Mouse (Mus musculus) heart, embryonic 10.5 days (tissue): ENCODE results near the gene Trappc6b. TPM values are rescaled to one million over a fixed set of nuclear protein-coding genes. Genes with fewer than 3 reads are reported as not detected.

Source experiments
- DNase-seq: peaks from one replicate; pipeline ENCODE4 v3.0.0-alpha.2; 2017; ENCODE audit warnings: low spot score
- H3K27ac ChIP-seq: fragments of 300-500 bp; sonication (generic); 2 replicates; pipeline ENCODE4 v1.5.1; 2016; ENCODE audit warnings: mild to moderate bottlenecking
- H3K27me3 ChIP-seq: fragments of 300-500 bp; sonication (generic); 2 replicates; pipeline ENCODE4 v1.6.1; 2016; ENCODE audit warnings: mild to moderate bottlenecking; ENCODE audit not compliant: poor library complexity, insufficient read depth, severe bottlenecking
- H3K36me3 ChIP-seq: fragments of 300-500 bp; sonication (generic); 2 replicates; pipeline ENCODE4 v1.6.1; 2016; ENCODE audit warnings: mild to moderate bottlenecking, moderate library complexity
- H3K4me1 ChIP-seq: fragments of 300-500 bp; sonication (generic); 2 replicates; pipeline ENCODE4 v1.6.1; 2016; ENCODE audit warnings: mild to moderate bottlenecking
- H3K4me3 ChIP-seq: fragments of 300-500 bp; sonication (generic); 2 replicates; pipeline ENCODE4 v1.5.1; 2016; ENCODE audit warnings: mild to moderate bottlenecking, moderate library complexity
- H3K9me3 ChIP-seq: fragments of 300-500 bp; sonication (generic); 2 replicates; pipeline ENCODE4 v1.6.1; 2016; ENCODE audit warnings: mild to moderate bottlenecking, moderate library complexity
- WGBS: fragments of 180-500 bp; shearing (Covaris S2); methylation state at CpG from one replicate; pipeline ENCODE4 v1.1.7; 2016; 5-methylcytosine and 5-hydroxymethylcytosine counted together
- polyA plus RNA-seq: library from polyadenylated mRNA; unstranded; fragments of >200 nt; fragmentation: Nextera tagmentation; extraction: Ambion mirVana; gene quantifications from 2 replicates; pipeline ENCODE4 v1.2.1, GENCODE M21; 2016

Gene Trappc6b
- polyA plus RNA-seq, 1 experiment from 2014 or later, result 82.4 TPM

DNA sequence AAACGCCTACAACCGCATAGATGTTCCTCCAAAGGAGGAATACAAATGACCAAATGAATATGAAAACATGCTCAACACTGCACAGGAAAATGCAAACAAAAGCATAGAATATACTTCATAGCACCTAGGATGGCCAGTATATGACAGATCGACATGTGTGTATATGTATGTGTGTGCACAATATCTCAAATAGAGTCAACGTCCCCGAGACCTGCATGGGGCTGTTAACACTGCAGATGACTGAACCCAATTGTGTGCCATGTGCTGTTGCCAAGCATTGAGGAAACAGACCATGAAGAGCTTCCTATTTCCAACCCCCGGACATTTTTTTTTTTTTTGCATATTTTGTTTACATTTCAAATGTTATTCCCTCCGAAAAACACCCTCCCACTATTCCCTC is 20.4 kb downstream of the Trappc6b start:
- peaks cover 37% of the 10 kb centered on the region for H3K36me3 ChIP-seq
- no peaks in the 10 kb centered on the region for H3K27me3 ChIP-seq
- no peak for DNase-seq
- 36% methylated on average over 7 of the region's 7 CpGs for WGBS
- H3K9me3 ChIP-seq, result no peaks in the 10 kb centered on the region
- H3K4me3 ChIP-seq, result no peak overlapping the region
- H3K4me1 ChIP-seq, result no peaks in the 10 kb centered on the region
- no peak overlapping the region for H3K27ac ChIP-seq

DNA sequence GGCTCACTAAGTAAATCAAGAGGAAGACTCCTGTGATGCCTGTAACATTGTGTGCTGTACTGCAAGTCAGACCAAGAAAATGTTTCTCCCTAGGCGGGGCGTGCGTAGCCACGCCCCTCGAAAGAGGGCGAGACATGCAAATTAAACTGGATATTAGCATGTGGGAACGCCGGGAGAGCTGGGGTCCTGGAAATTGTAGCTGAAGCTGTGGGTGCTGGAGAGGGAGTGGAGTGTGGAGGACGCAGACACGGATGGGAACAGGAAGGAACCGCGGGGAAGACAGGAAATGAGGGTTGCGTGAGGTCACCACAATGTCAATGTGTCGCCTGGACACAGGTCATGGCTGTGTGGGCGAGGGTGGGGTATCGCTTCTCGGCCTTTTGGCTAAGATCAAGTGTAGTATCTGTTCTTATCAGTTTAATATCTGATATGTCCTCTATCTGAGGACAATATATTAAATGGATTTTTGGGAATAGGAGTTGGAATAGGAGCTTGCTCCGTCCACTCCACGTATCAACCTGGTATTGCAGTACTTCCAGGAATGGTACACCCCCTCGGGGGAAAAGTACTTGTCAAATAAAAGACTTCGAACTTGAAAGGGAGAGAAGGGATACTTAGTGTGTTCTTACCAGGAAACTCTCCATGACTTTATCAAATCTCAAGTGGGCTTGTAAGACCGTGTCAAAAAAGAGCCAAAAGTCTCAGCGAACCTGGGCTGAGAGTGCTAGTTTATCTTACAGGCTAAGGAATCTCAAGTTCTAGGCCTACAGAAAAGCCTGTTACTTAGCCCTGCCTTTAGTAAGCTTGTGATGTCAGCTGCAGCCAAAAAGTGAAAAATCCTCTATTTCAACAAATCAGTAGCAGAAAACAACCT is 21.1 kb downstream of the Trappc6b start:
- H3K27ac ChIP-seq, result peak overlapping the region; percentile 93
- peaks cover 31% of the 10 kb centered on the region for H3K36me3 ChIP-seq
- H3K27me3 ChIP-seq, result no peaks in the 10 kb centered on the region
- WGBS, result under 1% methylated on average over 23 of the region's 23 CpGs
- no peaks in the 10 kb centered on the region for H3K9me3 ChIP-seq
- DNase-seq, result peak; percentile 89
- no peaks in the 10 kb centered on the region for H3K4me1 ChIP-seq
- peak overlapping the region; percentile 46 for H3K4me3 ChIP-seq

DNA sequence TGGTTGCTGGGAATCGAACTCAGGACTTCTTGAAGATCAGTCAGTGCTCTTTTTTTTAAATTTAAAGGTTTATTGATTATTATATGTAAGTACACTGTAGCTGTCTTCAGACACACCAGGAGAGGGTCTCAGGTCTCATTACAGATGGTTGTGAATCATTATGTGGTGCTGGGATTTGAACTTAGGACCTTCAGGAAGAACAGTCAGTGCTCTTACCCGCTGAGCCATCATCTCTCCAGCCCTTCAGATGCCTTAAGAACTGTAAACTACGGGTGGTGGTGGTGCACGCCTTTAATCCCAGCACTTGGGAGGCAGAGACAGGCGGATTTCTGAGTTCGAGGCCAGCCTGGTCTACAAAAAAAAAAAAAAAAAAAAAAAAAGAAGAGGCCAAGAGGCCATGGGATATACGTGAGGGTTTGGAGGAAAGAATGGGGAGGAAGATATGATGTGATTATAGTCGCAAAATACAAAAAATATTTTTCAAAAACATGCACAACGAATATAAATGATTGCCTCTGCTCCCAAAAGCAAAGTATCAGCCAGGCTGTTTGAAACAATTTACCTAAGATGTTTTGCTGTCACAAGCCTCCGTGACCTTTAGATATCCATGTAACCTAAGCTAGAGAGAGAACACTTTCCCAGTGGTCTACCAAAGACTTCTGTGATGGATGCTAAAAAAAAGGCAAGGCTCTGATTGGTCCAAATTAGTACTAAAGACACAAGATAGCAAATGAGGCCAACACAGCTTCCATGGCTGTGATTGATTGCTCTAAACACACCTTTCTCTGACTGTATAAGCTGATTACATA is 21.9 kb downstream of the Trappc6b start:
- Histone ChIP-seq H3K4me1 (no peaks in the 10 kb centered on the region), H3K27me3 (no peaks in the 10 kb centered on the region), H3K27ac (peak overlapping the region; percentile 93; the same call in 1 of the 2 replicates), H3K4me3 (peak overlapping the region; percentile 46), H3K36me3 (peaks cover 22% of the 10 kb centered on the region), H3K9me3 (no peaks in the 10 kb centered on the region)
- WGBS, result 60% methylated on average over 10 of the region's 10 CpGs
- no peak for DNase-seq

DNA sequence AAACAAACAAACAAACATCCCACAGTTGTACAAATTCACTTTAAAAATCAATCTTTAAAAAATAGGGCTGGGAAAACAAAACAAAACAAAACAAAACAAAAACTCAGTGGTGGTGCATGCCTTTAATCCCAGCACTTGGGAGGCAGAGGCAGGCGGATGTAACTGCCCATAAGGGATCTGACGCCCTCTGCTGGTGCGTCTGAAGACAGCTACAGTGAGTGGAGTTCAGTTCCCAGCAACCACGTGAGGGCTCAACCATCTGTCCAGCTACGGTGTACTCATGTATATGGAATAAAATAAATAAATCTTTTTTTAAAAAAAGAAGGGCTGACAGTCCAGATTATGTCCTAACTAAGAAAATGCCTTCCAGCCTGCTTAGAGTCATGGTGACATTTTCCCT is 29.2 kb downstream of the Trappc6b start:
- Histone ChIP-seq H3K4me3 (no peak overlapping the region), H3K27ac (no peak overlapping the region), H3K9me3 (no peaks in the 10 kb centered on the region), H3K4me1 (no peaks in the 10 kb centered on the region), H3K36me3 (peaks cover 17% of the 10 kb centered on the region), H3K27me3 (no peaks in the 10 kb centered on the region)
- WGBS, result 61% methylated on average over 5 of the region's 5 CpGs
- no peak for DNase-seq

DNA sequence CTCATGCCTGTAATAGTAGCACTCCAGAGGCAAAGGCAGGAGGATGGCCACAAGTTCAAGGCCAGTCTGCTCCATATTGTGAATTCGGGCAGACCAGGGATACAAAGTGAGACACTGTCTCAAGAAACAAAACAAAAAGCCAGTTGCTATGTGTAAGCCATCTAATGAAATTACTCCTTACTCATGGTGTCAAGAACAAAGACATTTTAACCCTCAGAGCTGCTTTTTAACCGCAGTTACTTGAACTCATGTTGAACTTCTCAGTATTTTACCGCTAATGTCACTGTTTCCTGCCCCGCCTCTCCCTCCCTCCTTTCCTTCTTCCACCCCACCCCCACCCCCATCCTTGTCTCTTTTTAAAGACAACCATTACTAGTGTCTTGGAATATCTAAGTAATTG is 40.0 kb downstream of the Trappc6b start:
- H3K4me3 ChIP-seq, result no peak overlapping the region
- no peak overlapping the region for H3K27ac ChIP-seq
- H3K4me1 ChIP-seq, result no peaks in the 10 kb centered on the region
- H3K9me3 ChIP-seq, result no peaks in the 10 kb centered on the region
- H3K36me3 ChIP-seq, result peaks cover 81% of the 10 kb centered on the region
- no peak for DNase-seq
- WGBS, result 88% methylated on average over 4 of the region's 4 CpGs
- H3K27me3 ChIP-seq, result no peaks in the 10 kb centered on the region

DNA sequence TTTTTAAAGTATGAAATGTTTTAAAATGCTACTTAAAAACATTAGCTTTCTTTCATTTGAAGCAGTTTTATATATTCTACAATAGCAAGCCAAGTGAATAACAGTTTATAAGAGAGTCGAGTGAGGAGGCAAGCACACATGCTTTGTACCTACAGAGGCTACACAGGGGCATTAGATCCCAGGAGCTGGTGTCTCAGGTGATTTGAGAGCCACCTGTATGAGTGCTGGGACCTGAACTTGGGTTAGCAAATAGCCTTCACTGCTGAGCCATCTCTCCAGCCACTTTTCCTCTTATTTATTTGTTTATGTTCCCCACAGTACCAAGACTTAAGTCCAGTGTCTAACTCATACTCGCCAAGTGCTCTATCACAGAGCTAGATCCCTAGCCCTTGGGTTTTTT is 41.4 kb downstream of the Trappc6b start:
- Histone ChIP-seq H3K9me3 (no peaks in the 10 kb centered on the region), H3K36me3 (peaks cover 79% of the 10 kb centered on the region), H3K4me1 (no peaks in the 10 kb centered on the region), H3K4me3 (no peak overlapping the region), H3K27me3 (no peaks in the 10 kb centered on the region), H3K27ac (no peak overlapping the region)
- 88% methylated on average over 2 of the region's 2 CpGs for WGBS
- no peak for DNase-seq

DNA sequence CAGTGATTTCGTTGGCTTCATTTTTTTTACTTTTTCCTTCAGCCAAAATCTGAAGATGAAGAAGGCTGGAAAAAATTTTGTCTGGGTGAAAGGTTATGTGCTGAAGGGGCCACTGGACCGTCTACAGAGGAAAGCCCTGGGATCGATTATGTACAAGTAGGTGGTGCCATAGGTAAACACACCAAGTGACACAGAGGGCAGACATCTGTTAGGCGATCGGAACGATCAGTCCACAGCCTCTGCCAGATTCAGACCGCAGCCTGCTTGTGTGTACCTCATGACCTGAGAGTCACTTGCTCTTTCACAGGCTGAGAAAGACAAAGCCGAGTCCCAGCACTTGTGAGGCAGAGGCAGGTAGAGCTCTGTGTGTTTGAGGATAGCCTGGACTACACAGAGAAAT is 43.3 kb downstream of the Trappc6b start:
- Histone ChIP-seq H3K4me1 (no peaks in the 10 kb centered on the region; the same call in 1 of the 2 replicates), H3K4me3 (no peak overlapping the region), H3K9me3 (no peaks in the 10 kb centered on the region), H3K27me3 (no peaks in the 10 kb centered on the region), H3K36me3 (peaks cover 63% of the 10 kb centered on the region), H3K27ac (no peak overlapping the region)
- DNase-seq, result no peak
- WGBS, result 89% methylated on average over 8 of the region's 8 CpGs

DNA sequence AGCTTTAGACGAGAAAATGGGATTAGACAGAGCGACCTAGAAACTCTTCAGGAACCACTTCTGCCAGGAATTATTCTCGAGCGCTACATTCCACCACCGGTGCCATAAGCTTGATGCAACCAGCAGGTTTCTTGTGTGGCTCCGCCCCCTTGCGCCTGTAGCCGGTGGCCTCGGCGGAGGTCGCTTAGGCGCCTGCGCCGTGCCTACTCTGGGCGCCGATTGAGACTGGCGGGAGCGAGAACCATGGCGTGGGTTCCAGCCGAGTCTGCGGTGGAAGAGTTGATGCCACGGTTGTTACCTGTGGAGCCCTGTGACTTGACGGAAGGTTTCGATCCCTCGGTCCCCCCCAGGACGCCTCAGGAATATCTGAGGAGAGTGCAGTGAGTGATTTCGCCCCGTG is 48.0 kb downstream of the Trappc6b start, which contains the start of gene Gemin2:
Gene Gemin2, plus strand, starts transcription at position 160 of the 400 bp plus-strand sequence.
- under 1% methylated on average over 28 of the region's 28 CpGs for WGBS

DNA sequence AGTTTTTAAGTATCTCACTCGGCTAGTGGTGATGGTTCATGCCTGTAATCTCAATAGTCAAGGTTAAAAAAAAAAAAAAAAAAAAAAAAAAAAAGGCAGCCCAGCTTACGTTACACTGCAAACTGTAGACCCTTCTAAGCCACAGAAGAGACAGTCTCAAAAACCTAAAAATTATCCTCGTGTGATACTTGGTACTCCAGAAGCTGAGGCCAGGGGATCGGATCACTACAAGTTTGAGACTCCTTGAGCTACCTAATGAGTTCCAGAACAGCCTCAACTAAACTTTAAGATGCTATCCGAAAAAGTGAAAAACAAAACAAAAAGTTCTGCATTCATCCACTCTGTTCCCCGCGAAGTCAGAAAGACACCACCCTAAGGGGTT is 48.6 kb downstream of the Trappc6b start:
- DNase-seq, result no peak

More for the DNA sequence above, 48.0 kb downstream of the Trappc6b start, which contains the start of gene Gemin2:
- Histone ChIP-seq H3K9me3 (no peaks in the 10 kb centered on the region), H3K27me3 (no peaks in the 10 kb centered on the region), H3K27ac (peak within 1 kb of the TSS; percentile 91), H3K4me3 (peak within 1 kb of the TSS; percentile 75), H3K36me3 (peaks cover 23% of the 10 kb centered on the region), H3K4me1 (peaks cover 6% of the 10 kb centered on the region; the same call in 1 of the 2 replicates)
- peak; percentile 96 for DNase-seq

DNA sequence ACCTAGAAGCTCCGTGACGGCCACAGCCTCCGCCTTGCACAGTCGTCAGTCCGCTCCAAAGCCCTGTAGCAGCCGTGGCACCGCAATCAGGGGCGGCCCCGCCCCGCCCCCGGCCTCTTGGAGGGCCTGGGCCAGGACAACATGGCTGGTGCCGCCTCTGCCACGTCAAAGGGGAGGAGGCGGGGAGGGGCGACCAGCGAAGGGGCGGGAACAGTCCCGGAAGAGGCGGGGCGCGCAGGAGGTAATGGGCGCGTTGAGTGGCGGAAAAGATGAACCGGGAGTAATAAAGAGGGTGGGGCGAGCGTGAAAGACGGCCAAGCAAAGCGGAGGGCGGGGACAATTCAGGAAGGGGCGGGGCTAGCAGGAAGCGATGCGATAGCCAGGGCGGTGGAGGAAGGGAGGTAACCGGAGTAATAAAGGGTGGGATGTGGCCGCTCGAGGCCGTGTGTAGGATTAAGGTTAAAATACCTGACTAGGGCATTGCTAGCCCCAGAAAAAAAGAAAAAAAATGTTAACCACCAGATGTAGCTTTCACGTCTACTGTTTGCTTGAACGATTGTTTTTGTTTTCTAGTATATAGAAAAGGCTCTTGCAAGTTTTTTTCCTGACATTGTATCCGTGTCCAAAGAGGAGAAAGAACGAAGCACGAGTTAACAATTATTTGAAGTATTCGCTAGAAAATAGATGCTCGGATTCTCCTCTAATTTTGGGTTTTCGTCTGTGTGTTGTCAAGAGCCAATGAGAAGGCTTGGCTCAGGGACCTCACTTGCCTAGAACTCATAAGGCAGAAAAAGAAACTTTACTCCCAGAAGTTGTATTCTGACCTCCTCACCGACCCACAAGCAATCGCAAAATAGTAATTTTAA is 49.2 kb downstream of the Trappc6b start, which contains the start of gene Sec23a:
Gene Sec23a, minus strand, starts transcription at position 174 of the 866 bp plus-strand sequence.
- H3K27ac ChIP-seq, result peak within 1 kb of the TSS; percentile 91
- no peaks in the 10 kb centered on the region for H3K9me3 ChIP-seq
- H3K27me3 ChIP-seq, result no peaks in the 10 kb centered on the region
- H3K4me1 ChIP-seq, result peaks cover 6% of the 10 kb centered on the region; the same call in 1 of the 2 replicates
- peaks cover 19% of the 10 kb centered on the region for H3K36me3 ChIP-seq
- WGBS, result under 1% methylated on average over 48 of the region's 48 CpGs
- H3K4me3 ChIP-seq, result peak within 1 kb of the TSS; percentile 75
- peak; percentile 99 for DNase-seq

More for the DNA sequence above, 48.6 kb downstream of the Trappc6b start:
- H3K27me3 ChIP-seq, result no peaks in the 10 kb centered on the region
- H3K4me3 ChIP-seq, result peak overlapping the region; percentile 75
- 4% methylated on average over 7 of the region's 7 CpGs for WGBS
- peaks cover 22% of the 10 kb centered on the region for H3K36me3 ChIP-seq
- peaks cover 6% of the 10 kb centered on the region; the same call in 1 of the 2 replicates for H3K4me1 ChIP-seq
- H3K9me3 ChIP-seq, result no peaks in the 10 kb centered on the region
- H3K27ac ChIP-seq, result peak overlapping the region; percentile 91

DNA sequence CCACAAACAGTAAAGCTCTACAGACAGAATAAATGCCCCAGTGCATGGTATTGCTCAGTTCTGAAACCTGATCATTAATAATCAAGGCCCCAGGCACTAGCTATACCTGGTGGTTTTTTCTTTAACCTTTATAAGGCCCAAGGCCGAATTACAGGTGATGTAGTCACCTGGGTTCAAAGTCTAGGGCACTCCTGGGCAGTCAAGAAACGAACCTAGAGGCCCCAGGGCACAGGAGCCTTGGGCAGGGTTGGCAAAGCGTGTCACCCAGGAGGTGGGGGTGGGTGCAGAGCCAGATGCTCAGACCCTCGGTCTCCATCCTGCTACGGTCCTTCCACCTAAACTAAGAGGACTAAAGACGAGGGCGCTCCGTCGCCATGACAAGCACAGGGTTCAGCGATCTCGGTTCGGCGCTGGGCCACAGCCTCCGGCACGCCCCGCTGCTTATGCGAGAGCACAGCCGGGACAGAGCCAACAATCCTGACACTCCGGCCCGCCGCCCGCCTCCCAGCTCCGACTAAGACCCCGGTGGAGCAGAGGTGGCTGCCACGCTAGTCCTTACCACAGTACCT is 49.9 kb downstream of the Trappc6b start:
- WGBS, result under 1% methylated on average over 25 of the region's 25 CpGs
- no peaks in the 10 kb centered on the region for H3K27me3 ChIP-seq
- no peak for DNase-seq
- peaks cover 6% of the 10 kb centered on the region; the same call in 1 of the 2 replicates for H3K4me1 ChIP-seq
- H3K4me3 ChIP-seq, result peak overlapping the region; percentile 75
- no peaks in the 10 kb centered on the region for H3K9me3 ChIP-seq
- peaks cover 23% of the 10 kb centered on the region for H3K36me3 ChIP-seq
- H3K27ac ChIP-seq, result peak overlapping the region; percentile 91

DNA sequence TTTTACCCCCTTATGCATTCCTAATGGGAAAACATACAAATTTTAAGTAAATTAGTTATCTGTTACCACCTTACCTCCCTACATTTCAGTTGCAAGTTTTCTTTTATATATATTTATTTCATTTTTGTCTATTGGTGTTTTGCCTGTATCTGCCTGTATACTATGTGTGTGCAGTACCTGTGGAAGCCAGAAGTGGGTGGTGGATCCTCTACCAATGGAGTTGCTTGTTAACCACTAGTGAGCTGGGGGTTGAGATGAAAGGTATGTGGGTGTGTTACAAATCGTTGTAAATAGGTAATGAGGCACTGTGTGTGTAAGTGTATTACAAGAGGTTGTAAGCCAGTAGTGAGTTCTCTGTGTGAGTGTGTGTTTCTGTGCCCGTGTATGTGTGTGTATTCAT is 50.8 kb downstream of the Trappc6b start:
- no peak overlapping the region for H3K27ac ChIP-seq
- H3K9me3 ChIP-seq, result no peaks in the 10 kb centered on the region
- WGBS, result 76% methylated on average over 2 of the region's 2 CpGs
- no peaks in the 10 kb centered on the region for H3K27me3 ChIP-seq
- no peak for DNase-seq
- H3K4me1 ChIP-seq, result peaks cover 6% of the 10 kb centered on the region; the same call in 1 of the 2 replicates
- H3K4me3 ChIP-seq, result peak overlapping the region; percentile 75; the same call in 1 of the 2 replicates
- peaks cover 24% of the 10 kb centered on the region for H3K36me3 ChIP-seq
